Mouse (Mus musculus) liver, adult (tissue): Measurements from ENCODE around the gene Phactr1.

ENCODE experiments used
- GATA4 ChIP-seq: IDR thresholded peaks from 2 replicates; pipeline ENCODE4 v1.6.1; 2014; ENCODE audit warnings: mild to moderate bottlenecking, low read length; ENCODE audit not compliant: insufficient replicate concordance

Gene Phactr1

GRCm38 (mm10) chr13:42887701-42888100, 207.3 kb downstream of the Phactr1 start:
- TF ChIP-seq GATA4, result no peak

- TF ChIP-seq GATA4, result no peak
These were observed 209.4 kb downstream of the Phactr1 start for GRCm38 (mm10) chr13:42889516-42890474.

GRCm38 (mm10) chr13:42890651-42891050, 210.2 kb downstream of the Phactr1 start:
- no peak for TF ChIP-seq GATA4

DNA sequence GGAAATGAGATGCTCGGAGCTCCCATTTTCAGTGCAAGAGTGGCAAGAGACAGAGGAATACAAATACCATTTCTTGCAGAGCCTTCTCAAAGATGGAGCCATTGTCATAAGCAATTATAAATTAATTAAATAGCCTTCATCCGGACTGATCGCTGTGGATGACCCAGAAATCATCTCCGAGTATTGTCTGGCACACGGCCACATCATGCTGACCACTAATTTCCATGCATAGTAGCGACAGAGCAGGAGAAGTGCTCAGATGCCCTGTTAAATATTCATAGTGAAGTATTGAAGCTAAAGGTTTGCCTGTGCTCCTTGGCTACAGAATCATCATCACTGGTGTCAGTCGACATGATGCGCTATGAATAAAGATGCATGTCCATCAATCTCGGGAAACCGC, 213.6 kb downstream of the Phactr1 start:
- no peak for TF ChIP-seq GATA4

GRCm38 (mm10) chr13:42894598-42894997, 214.2 kb downstream of the Phactr1 start:
- TF ChIP-seq GATA4, result no peak

DNA sequence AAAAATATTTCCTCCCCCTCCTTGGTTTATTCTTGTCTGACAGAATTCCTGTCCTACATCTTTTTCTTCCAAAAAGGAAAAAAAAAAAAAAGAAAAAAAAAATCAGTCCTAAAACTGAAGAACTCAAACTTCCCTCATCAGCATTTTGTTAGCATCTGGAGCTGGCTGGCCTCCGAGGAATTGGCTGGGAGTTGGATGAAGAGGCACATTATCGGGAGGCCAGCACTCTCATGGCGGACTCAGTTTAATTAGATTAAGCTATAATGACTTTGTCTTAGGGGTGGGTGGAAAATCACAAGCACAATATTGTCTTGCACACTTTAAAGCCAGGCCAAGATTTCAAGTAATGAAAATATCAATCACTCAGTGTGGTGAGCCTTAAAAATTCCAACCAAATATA, 215.6 kb downstream of the Phactr1 start:
- TF ChIP-seq GATA4, result no peak

GRCm38 (mm10) chr13:42899611-42900010, 219.2 kb downstream of the Phactr1 start:
- no peak for TF ChIP-seq GATA4

GRCm38 (mm10) chr13:42901837-42902236, 221.4 kb downstream of the Phactr1 start:
- no peak for TF ChIP-seq GATA4

GRCm38 (mm10) chr13:42902859-42903258, 222.4 kb downstream of the Phactr1 start:
- no peak for TF ChIP-seq GATA4

- no peak for TF ChIP-seq GATA4
These were observed 225.4 kb downstream of the Phactr1 start for GRCm38 (mm10) chr13:42905818-42906217.

GRCm38 (mm10) chr13:42906990-42907389, 226.6 kb downstream of the Phactr1 start:
- no peak for TF ChIP-seq GATA4

DNA sequence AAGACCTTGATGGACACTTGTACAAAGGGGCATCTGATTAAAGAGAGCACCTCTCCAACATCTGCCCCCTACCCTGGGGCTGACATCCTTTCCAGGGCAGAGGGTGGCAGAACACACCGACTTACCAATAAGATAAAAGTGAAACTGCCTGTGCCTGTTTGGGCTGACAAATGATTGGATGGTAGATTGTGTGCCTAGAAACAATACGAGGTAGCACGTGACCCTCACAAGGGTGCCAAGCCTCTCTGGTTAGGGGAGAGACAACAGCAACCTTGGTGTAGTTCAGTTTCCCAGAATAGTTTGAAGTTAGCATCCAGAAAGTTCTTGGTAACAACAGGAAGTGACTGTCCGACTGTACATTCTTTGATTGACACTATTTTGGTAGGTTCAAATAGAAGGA, 234.7 kb downstream of the Phactr1 start:
- TF ChIP-seq GATA4, result no peak

DNA sequence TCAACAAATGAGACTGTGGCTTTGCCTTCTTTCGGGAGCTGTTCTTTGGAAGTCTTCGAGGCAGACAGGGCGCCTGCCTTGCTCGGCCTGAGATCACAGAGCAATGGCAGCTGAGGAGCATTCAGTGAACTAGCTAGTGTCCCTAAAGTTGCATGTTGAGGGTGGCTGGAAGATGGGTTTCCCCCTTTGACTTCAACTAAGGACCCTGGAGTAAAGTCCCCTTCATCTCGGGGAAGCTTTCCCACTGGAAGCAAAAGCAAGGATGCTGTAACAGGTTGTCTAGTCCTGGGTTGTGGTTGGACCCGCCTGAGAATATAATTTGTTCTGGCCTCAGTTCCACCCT, 235.4 kb downstream of the Phactr1 start:
- TF ChIP-seq GATA4, result no peak

DNA sequence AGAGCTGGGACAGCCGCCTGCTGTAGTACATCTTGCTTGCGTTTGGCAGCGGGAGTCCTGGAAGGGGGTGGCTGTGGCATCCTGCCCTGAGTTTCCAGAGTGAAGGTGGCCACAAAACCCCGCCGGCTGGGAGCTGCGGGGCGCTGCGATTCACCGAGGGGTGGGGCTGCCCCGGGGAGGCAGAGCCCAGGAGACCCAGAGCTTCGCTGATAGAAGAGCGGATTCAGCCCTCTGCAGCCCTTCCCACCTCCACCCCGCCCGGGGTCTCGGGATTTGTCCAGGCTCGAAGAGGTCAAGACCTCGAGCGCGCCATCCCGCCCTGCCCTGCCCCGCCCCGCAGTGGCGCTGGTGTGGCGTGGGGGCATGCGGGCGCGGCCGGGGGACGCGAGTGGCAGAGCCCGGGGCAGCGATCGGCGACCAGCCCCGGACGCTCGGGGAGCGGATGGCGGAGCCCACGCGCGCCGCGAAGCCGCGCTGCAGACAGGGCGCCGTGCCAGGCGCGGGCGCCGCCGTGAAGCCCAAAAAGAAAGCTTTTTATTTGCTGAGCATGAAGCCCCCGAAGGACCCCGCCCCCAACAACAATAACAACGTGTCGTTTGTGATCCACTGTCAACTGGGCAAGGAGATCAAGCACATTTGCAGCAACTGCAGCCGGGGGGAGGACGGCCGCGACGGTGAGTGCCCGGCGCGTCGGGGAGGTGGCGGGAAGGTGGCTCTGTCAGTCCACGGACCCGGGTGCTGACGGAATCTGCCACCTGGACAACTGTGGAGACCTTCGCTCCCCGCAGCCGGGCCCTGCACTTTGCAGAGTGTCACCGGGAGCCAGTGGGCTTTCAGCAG, 236.0 kb downstream of the Phactr1 start:
- no peak for TF ChIP-seq GATA4

DNA sequence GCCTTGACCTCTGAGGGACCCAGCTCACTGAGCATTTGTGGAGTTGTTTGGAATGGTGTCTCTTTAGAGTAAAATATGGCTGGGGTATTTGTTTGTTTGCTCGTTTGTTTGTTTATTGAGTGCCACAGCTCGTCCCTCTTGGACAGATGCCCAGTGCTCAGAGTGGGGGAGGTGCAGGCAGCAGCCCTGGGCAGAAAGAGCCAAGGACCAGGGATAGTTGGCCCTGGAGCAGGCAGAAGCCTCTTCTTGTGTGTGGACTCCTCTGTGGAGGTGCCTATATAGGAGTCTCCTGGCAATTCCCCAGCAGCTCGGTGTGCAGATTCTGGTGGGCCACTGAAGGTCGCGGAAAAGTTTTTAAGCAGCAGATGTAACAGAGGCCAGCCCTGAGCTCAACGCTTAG, 236.8 kb downstream of the Phactr1 start:
- TF ChIP-seq GATA4, result no peak

DNA sequence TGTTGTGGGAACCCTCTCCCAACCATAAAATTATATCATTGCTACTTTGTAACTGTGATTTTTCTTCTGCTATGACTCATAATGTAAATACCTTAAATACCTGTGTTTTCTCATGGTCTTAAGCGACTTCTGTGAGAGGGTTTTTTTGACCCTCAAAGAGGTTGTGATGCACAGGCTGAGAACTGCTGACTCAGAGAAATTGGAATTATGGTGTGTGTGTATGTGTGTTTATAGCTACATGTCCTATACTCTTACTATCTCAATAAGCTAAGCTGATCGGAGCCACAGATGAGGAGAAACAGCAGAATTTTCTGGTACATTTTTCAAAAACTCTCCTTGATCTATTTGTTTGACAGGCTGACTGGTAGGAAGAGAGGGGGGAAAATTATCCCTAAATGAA, 239.6 kb downstream of the Phactr1 start:
- no peak for TF ChIP-seq GATA4
